Mouse (Mus musculus) adrenal gland, postnatal 25 days (tissue): ENCODE measurements at regions not wholly inside any gene's neighbourhood (a gene's known extent, or its start where the extent isn't known, plus 50 kb on each side); places are given as distances from the start of the nearest gene placed in this dataset.

Experiments used
- DNase-seq: peaks from one replicate; pipeline ENCODE4 v3.0.0; 2021; ENCODE audit warnings: mixed read lengths

DNA sequence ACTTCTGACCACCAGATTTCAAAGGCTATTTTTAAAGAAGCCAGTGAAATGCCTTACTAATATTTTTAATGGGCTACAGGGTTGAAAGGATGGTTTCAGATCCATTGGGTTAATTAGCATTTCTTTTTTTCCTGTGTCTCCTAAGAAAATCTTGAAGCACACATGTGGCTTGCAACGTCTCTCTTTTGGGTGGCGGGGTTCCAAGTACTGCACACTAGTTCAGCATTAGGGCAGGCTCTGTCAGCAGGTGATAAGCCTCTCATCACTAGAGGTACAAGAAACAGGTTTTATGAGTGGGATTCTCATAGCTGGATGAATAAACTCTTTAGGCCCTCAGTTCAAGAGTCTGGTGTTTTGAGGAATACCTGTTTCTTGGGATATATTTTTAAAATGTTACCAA, 103.2 kb upstream of the Jun start:
- no peak for DNase-seq

GRCm38 (mm10) chr4:95155796-95156195, 103.8 kb upstream of the Jun start:
- DNase-seq, result no peak

DNA sequence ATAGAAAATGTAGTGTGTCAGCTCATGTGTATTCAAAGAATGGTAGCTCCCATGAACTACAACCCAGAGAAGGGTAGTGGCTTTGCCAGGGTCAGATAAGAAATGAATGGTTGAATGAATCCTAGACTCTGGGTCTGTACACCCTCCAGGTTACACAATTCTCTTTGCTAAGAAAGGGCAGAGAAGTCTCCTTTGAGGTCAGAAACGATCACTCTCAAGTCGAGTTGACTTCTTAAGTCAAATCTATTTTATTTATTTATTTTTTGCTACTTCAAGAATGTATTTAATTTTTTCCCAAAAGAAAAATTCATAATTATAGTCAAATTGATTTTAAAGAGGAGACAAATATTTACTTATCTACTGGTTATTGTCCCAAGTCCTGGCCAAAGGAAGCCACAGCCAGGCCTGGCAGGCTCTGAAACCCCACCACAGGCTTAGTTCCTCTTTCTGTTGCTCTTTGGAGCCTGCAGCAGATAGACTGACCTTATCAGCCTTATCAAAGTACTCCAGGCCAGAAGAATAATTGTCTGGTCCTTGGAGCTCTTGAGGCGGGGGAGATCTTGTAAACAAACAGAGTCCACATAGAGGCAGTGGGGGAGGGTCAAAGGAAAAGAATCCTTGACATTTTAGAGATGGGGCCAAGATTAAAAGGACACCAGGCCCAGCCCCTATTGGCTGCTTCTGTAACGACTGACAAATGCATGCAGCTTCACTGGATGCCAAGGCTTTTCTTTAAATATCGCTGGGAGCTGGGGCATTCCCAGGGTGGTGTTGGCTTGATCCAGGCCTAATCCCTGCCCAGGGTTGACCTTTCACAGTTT, 104.6 kb upstream of the Jun start:
- peak; percentile 50 for DNase-seq

DNA sequence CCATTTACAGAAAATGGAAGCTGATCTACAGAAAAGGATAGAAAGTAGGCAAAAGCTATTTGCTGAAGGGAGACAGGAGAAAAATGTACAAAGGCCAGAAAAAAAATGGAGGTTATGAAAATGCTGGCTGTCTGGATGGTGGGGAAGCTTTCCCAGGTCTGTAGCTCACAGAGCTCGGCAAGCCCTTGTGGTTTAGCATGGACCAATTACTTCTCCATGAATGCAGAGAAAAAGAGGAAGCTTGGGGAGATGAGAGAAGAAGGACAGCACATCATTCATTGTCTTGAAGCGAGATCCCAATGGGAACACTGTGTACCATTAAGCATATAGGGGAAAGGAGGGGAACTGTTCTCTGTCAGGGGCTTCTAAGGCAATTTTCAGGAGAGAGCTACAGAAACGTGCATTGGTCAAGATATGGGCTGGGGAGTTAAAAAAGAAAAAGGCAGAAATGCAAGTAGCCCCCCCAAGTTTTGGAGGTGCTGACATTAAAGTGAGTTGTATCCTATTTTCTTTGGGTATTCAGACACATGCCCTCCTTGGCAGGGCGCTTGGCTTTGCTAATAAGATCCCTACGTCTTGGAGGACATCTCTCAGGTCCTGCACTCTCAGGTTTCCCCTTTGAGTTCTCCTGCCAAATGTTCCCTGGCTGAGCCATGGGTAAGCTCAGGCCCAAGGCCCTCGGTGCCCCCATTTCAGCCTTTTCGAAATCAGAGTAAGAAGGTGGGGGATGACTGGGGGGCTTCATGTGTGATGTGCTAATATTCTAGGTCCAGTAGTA, 105.8 kb upstream of the Jun start:
- DNase-seq, result no peak

DNA sequence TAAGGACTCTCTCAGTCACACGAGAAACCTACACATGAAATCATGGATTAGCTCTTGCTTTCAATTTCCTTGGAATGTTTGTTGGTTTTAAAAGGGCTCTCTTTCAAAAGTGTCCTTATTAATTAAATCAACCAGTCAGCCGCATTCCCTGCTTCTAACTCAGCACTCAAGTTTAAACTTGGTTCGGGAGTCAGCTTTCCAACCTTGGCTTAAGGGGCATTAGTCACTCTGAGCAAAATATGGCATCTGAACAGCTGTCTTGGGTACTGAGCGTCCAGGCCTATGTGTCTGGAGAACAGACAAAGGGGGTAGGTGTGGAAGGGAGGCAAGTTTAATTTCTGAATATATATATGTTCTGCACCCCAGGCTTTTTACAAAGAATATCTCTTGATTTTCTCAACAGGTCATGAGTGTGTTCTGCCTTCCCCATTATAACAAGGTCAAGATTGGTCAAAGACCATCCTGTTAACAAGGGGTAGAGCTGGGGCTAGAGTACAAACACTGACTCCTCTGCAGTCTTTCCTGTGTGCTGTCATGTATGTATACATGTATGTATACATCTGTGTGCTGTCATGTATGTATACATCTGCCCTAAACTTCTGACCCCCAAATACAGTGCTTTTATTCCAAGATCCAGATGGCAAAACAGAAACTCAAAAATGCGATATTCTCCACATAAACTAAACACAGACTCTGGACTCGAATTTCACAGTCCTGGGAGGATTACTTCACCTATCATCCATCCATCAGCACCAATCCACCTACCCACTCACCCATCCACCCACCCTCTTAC, 106.8 kb upstream of the Jun start:
- DNase-seq, result no peak

- DNase-seq, result no peak
Measured at GRCm38 (mm10) chr4:95159821-95160220, 107.8 kb upstream of the Jun start.

- no peak for DNase-seq
Measured at GRCm38 (mm10) chr4:95160465-95160864, 108.4 kb upstream of the Jun start.

DNA sequence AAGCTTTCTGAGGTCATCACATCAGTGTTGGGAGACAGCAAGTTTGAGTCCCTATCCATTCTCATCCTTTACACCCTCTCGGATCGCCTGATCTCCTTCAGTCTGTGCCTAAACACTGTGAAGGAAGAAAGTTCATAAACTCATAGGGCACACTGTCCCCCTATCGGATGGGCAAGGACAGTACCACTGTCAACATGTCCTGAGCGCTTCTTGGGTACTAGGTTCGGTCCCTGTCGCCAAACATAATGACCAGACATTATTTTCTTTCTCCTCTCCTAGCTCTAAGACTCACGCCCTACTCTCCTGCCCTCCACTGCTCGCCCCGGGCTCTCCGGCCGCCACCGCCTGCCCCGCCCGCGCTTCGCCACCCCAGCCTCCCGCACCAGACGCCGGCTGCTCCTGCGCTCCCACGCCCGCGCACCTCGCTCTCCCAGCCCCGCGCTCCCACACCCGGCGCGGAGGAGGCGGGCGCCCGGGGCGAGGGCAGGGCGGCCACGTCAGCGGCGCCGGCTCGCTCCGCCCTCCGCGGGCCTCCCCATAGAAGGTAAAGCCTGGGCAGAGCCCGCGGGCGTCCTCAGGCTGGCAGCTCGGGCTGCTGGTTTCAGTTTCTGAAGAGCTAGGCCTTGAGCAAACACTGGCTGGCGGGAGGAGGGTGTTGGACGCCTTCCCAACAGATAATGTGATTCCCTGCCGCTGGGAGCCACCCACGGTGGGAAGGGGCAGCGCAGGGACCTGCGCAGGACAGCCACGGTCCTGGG, 109.1 kb upstream of the Jun start:
- peak; percentile 94 for DNase-seq

DNA sequence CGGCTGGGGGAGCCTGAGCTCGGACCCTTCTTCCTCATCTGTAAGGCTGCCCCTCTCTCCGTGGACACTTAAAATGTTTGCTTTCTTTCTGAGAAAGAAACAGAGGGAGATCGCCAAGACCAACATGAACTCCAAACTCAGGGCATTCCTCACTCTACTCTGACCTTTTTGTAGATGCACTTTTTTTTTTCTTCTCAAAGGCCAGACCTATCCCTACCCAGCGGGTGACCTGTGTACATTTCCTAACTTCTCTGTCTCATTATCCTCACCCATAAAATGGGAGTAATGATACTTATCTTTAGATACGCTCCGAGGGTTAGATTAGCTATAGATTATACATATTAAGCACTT, 109.6 kb upstream of the Jun start:
- DNase-seq, result no peak

DNA sequence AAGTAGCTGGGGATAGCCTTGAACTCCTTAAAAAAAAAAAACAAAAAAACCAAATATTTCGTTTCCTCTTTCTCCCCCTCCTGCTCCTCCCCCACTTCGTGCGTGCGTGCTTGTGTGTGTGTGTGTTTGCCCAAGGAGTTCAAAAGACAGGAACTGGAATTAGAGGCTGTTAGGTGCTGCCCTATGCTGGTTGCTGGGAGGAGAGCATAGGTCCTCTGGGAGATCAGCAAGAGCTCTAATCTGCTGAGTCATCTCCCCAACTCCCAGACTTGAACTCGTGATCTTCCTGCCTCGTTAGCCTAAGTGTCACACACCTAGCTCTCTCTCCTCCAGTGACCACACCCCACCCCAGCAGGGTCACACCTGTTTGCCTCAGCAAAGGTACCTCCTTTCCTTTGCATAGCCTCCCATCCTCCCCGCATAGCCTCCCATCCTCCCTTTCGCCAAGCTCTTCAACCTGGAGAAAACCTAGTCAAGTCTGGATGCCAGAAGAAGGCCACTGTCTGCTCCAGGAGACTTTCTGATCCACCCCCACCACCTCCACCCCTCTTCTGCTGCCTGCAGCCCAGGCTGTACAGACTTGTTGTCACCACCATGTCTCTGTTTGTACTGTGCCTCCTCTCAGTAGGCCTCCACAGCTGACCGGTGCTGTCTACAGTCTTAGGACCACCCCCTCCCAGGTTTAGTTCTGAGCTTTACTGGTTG, 110.5 kb upstream of the Jun start:
- no peak for DNase-seq

- DNase-seq, result no peak
Measured at GRCm38 (mm10) chr4:95163403-95163802, 111.4 kb upstream of the Jun start.

- DNase-seq, result no peak
Measured at GRCm38 (mm10) chr4:95166503-95166902, 114.5 kb upstream of the Jun start.

GRCm38 (mm10) chr4:95167216-95167615, 115.2 kb upstream of the Jun start:
- no peak for DNase-seq

GRCm38 (mm10) chr4:95169702-95170101, 117.7 kb upstream of the Jun start:
- DNase-seq, result no peak

- no peak for DNase-seq
Measured at GRCm38 (mm10) chr4:95177753-95178152, 125.7 kb upstream of the Jun start.

DNA sequence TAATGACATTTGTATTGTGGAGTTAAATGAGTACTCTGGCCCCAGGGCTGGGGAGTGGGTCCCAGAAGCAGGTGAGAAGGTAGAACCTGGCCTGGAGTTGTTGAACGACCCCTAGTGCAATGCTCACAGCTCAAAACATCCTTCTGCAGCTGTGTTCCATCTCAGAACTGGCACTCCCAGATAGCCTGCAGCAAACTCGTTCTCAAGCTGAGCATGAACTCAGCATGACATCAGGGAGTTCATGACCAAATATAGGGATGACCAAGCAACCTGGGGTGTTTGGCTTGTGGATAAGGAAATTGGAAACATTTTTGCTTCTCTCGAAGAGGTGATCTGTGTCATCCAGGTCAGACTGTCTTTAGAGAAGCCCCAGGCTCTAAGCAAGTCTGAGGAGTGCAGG, 126.4 kb upstream of the Jun start:
- DNase-seq, result no peak

DNA sequence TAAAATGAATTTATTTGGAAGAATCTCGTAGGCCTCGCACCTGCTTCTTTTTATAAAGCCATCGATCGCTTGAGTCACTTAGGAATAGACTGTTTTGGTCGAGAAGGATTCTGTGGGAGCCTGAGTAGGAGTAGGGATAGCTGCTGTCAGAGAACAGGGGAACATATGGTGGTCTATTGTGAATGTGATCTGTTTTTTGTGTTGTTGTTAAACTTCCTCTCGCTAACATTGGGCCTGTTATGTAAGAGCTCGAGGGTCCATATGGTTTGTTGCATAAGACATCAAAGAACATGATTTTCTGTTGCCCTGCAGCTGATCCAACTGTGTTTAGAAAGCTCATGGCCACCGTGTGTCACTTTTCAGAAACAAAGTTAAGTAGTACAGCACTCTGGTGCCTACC, 126.9 kb upstream of the Jun start:
- DNase-seq, result no peak

DNA sequence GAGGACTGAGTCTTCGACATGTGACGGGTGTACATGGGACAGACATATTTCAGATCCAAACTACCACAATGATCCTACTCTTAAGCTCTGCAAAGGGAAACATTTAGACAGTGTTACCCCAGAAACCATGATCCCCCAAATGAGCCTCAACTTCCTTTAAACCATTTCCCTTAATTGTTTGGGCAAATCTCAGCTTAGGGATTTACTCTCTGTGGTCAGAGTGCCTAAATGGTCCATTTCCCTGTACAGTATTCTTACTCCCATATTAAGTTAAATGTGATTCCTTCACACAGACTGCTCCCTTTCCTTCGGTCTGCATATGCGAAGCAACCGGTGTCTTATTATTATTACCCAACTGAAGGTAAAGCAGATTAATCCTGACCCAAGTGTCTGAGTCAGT, 128.4 kb upstream of the Jun start:
- DNase-seq, result no peak

DNA sequence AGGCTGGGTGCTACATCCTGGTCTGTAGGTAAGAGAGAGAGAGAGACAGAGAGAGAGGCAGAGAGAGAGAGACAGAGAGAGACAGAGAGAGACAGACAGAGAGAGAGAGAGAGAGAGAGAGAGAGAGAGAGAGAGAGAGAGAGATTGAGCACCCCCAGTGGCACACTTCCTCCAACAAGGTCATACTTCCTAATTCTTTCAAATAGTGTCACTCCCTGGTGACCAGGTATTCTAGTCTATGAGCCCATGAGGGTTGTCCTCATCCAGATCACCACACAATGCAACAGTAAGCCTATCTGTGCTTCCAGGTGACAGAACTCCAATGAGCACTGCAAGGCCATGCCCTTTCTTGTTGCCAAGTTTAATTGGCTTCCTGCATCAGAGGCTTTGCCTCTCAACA, 129.0 kb upstream of the Jun start:
- no peak for DNase-seq

GRCm38 (mm10) chr4:95184180-95184579, 132.2 kb upstream of the Jun start:
- DNase-seq, result no peak

GRCm38 (mm10) chr4:95185113-95185915, 133.3 kb upstream of the Jun start:
- DNase-seq, result no peak
